Mouse (Mus musculus) lung, adult 2 months (tissue): ENCODE measurements at regions not wholly inside any gene's neighbourhood (a gene's known extent, or its start where the extent isn't known, plus 50 kb on each side); places are given as distances from the start of the nearest gene placed in this dataset.

Source experiments
- CTCF ChIP-seq: fragments of 200-500 bp; IDR thresholded peaks from 2 replicates; pipeline ENCODE4 v1.5.1; 2011; ENCODE audit warnings: mild to moderate bottlenecking, low read length, control low read depth; ENCODE audit not compliant: insufficient read depth
- POLR2A ChIP-seq: fragments of 200-500 bp; IDR thresholded peaks from 2 replicates; pipeline ENCODE4 v1.6.1; 2011; ENCODE audit warnings: low read depth, mild to moderate bottlenecking, control low read depth, low read length, borderline replicate concordance; ENCODE audit errors: extremely low read depth

DNA sequence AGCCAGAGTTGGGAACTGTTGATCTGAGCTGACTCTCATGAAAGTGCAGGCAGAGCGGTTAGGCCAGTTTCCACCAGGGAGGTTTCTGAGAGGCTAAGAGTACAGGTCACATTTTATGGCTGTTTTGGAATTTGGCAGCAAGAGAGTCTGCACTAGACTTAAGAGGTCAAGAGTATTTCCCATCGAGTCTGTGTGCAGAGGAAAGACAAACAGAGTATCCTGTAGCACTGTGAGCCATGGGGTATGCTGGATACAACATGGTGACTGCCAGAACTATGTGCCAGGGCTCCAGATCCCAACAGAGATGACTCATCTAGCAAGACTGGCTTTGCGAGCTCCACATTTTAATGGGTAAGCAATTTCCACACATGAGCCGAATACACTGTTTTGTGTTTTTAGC lies 146.0 kb upstream of the Mpped2 start:
- TF ChIP-seq CTCF, result no peak
- TF ChIP-seq POLR2A, result no peak
